Mouse (Mus musculus) gastrocnemius, adult 2 months (tissue): ENCODE results near the gene Aqp12. TPM values are rescaled to one million over a fixed set of nuclear protein-coding genes. Genes with fewer than 3 reads are reported as not detected.
"Not testable (repeated sequence)": the region's sequence is repeated elsewhere in the genome, so short reads cannot be mapped to it uniquely, and the experiment has no call there.

Source experiments
- DNase-seq: peaks from one replicate; pipeline ENCODE4 v3.0.0; 2022
- H3K27ac ChIP-seq: fragments of 200-600 bp; 2 replicates; pipeline ENCODE4 v1.8.1; 2022; ENCODE audit warnings: mild to moderate bottlenecking
- H3K4me3 ChIP-seq: fragments of 200-600 bp; 2 replicates; pipeline ENCODE4 v1.8.1; 2022; ENCODE audit warnings: mild to moderate bottlenecking, moderate library complexity
- CTCF ChIP-seq: fragments of 200-600 bp; IDR thresholded peaks from 2 replicates; pipeline ENCODE4 v1.8.1; 2022; ENCODE audit warnings: antibody characterized with exemption, mild to moderate bottlenecking, moderate library complexity
- intact Hi-C: fragments of 180-260 bp; cut with DNase I; formaldehyde crosslinking; loops from one replicate; pipeline ENCODE4 v1.15.1; 2025
- long read RNA-seq, 2 experiments: library from polyadenylated mRNA; stranded (forward); transcript quantifications; one replicate each; pipeline ENCODE4 v2.0.0; 2021
- total RNA-seq, 2 experiments: library from RNA; stranded (reverse); gene quantifications; 2 replicates each; pipeline ENCODE4 v1.2.3; 2021

The Aqp12 gene
- not detected for total RNA-seq
- long read RNA-seq, experiment 1 = 0 reads
- long read RNA-seq, experiment 2 = 0 reads

GRCm38 (mm10) chr1:93006061-93006460 is at the start of gene Aqp12:
Gene Aqp12, plus strand, starts transcription at chr1:93006334.
- Histone ChIP-seq H3K27ac (no peak within 1 kb of the TSS), H3K4me3 (no peak within 1 kb of the TSS)
- no peak for TF ChIP-seq CTCF
- intact Hi-C loops = no loop called here
- DNase-seq = no peak

DNA sequence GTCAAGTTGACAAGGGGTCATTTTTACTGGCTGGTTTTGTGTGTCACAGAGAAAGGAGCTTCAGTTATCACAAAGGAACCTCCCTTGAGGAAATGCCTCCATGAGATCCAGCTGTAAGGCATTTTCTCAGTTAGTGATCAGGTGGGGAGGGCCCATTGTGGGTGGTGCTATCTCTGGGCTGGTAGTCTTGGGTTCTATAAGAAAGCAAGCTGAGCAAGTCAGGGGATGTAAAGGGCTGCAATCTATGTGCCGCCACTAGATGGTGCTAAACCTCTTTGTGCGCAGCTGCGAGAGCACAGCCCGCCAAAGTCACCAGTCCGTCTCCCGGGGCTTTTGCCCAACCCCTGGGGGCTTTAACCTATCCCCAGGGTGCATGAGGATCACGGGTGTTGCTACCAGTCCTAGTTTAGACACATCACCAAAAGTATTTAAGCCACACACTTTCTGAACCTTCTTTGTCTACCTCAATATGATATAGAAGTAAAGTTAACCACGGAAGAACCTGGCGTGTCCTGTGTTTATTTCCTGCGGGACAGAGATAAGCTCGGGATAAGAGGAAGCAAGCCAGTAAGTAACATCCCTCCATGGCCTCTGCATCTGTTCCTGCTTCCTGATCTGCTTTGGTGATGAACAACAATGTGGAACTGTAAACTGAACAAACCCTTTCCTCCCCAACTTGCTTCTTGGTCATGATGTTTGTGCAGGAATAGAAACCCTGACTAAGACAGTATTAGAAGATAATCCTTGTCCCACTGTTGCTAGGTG is 49.4 kb upstream of the Aqp12 start:
- peak overlapping the region; percentile 57 for H3K4me3 ChIP-seq
- peak; percentile 86 for TF ChIP-seq CTCF
- DNase-seq = peak; percentile 69
- not testable (repeated sequence) for H3K27ac ChIP-seq
- intact Hi-C loops = loop anchor here (2.0 kb wide), 1 partner anchor 54 kb away; no protein-coding TSS in a partner anchor

DNA sequence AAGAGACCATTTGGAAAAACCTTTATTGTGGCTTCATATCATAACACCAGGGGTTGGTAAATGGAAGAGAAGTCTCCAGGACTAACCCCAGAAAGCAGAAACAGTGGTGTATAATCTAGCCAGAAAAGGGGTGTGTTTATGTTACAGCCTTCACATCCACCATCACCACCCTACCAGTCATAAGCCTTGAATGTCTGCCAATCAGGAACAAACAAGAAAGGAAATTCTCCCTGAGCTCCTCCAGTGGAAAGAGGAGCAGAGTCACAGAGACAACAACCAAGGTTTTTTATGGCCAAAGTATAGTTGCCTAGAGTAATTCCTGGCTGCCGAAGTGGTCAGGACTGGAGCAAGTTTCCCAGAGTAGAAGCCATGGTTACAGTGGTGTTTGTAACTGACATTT is 47.1 kb upstream of the Aqp12 start:
- Histone ChIP-seq H3K27ac (no peak overlapping the region), H3K4me3 (no peak overlapping the region)
- DNase-seq = no peak
- TF ChIP-seq CTCF = no peak
- intact Hi-C loops = no loop called here

GRCm38 (mm10) chr1:92970791-92971190 is 35.3 kb upstream of the Aqp12 start:
- H3K4me3 ChIP-seq, DNase-seq, H3K27ac ChIP-seq, intact Hi-C loops: not testable (repeated sequence)

DNA sequence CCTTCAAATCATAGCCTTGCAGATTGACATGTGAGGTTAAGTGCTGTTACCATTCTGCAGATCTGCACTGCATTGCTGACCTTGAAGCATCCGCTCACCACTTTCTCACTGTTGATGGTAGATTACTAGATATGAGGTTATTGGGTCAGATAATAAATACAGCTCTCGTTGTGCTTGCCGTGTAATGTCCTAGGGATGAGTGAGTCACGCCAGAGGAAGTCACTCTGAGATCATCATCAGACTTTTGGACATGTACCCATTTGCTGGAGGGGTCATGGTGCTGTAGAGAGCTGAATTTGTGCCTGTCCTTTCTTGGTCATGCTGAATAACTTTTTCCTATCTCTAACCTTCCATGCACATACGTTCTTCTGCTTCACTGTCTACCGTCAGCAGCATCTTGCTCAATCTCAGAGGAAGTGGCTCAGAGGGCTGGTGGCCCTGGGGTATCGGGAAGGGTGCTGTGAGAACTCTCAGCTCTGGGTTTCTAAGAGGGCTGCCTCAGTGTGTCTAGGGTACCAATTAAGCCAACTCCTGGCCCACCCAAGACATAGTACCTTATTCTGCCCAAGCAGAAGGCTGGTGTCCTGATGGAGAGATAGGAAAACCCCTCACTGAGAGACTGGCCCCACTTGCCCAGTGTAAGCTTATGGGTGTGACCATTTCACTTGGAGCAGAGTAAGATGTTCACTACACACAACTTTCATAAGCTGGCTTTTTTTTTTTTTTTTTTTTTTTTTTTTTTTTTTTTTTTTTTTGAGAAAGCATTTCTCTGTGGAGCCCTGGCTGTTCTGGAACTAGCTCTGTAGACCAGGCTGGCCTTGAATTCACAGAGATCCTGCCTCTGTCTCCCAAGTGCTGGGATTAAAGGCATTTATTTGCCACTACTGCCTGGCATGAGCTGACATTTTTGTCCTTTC is 34.0 kb upstream of the Aqp12 start:
- H3K27ac ChIP-seq = no peak overlapping the region
- no peak for TF ChIP-seq CTCF
- DNase-seq = no peak
- intact Hi-C loops = no loop called here
- H3K4me3 ChIP-seq = no peak overlapping the region

GRCm38 (mm10) chr1:92972854-92973253 is 33.3 kb upstream of the Aqp12 start:
- intact Hi-C loops = no loop called here
- peak; percentile 49 for DNase-seq
- Histone ChIP-seq H3K27ac (no peak overlapping the region), H3K4me3 (no peak overlapping the region)
- no peak for TF ChIP-seq CTCF

GRCm38 (mm10) chr1:92976141-92976566 is 30.0 kb upstream of the Aqp12 start:
- no peak for TF ChIP-seq CTCF
- intact Hi-C loops = no loop called here
- DNase-seq = no peak
- Histone ChIP-seq H3K4me3 (no peak overlapping the region), H3K27ac (no peak overlapping the region)

GRCm38 (mm10) chr1:92978645-92979044 is 27.5 kb upstream of the Aqp12 start:
- no peak for DNase-seq
- TF ChIP-seq CTCF = no peak

DNA sequence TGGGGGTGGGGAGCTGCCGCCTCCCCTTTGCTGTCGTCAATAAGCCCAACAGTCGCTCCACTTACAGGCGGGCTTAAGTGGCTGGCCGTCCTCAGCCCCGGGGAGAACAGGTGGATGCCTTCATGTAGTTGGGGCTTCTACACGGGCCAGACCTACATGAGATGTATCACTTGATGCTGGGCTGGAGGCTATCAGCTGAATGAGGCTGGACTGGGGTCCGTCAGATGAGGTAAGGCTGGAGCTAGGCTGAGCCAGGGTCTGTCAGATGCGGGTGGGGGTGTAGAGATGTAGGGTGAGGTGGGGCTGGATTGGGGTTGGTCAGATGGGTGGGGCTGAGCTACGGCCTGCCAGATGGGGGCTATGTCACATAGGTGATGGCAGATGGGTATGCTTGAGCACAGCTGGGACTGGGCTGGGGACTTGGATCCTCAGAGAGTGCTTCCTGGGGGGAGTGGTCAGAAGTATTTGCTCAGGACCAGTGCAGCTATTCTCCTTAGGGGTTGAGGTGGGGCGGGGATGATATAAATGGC is 27.0 kb upstream of the Aqp12 start:
- H3K4me3 ChIP-seq = no peak overlapping the region
- TF ChIP-seq CTCF = no peak

More at GRCm38 (mm10) chr1:92978645-92979044, 27.5 kb upstream of the Aqp12 start:
- H3K27ac ChIP-seq = no peak overlapping the region
- no peak overlapping the region for H3K4me3 ChIP-seq
- intact Hi-C loops = no loop called here

DNA sequence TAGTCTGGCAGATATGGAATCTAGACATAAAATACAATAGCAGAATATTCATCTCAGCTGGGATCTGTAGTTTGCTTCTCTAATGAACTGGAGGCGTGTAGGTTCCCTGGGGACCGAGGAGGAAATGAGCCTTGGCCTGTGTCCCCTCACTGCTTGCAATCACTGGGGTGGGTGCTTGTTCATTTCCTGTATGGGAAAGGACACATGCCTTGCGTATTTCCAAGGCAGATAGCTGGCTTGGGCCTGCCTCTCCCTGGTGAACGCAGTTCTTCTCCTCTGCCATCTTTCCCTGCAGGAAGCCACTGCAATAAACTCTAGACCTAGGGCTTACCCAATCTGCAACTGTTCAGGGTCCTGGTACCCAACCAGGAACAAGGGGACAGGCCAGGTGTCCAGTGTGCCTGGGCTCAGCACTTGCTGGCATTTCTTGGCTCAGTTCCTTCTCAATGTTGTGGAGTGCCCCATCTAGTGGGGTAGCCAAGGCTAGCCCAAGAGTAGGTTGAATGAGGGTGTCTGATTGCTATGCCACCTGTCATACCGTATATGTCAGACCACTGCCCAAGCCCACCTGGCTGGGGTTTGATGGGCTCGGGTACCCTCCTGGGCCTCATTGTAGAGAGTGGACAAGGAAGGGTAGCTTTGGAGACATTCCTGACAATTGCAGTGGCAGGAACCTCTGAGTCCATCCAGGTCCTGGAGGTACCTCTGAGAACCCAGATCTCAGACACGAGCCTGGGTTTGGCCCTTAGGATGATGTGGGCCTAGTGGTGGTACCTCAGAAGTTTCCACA is 24.9 kb upstream of the Aqp12 start:
- no peak overlapping the region for H3K4me3 ChIP-seq
- no peak for TF ChIP-seq CTCF
- peak overlapping the region; percentile 71 for H3K27ac ChIP-seq
- intact Hi-C loops = no loop called here
- peak; percentile 60 for DNase-seq

More for the DNA sequence above, 27.0 kb upstream of the Aqp12 start:
- intact Hi-C loops = no loop called here
- H3K27ac ChIP-seq = no peak overlapping the region
- no peak for DNase-seq

DNA sequence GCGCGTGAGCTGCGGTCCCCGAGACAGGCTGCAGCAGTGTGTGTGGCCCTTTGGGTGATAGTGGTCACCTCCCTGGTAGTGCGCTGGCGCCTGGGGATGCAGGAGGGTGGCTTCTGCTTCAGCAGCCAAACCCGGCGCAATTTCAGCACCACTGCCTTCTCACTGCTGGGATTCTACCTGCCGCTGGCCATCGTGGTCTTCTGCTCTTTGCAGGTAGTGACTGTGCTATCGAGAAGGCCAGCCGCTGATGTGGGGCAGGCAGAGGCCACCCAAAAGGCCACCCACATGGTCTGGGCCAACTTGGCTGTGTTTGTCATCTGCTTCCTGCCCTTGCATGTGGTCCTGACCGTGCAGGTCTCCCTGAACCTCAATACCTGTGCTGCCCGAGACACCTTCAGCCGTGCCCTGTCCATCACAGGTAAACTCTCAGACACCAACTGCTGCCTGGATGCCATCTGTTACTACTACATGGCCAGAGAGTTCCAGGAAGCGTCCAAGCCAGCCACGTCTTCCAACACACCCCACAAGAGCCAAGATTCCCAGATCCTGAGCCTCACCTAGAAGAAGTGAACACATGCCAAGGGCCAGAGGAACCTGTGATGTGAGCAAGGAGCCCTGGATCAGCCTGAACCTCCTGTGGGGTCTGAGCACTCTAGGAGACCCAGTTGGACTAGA is 23.1 kb upstream of the Aqp12 start:
- intact Hi-C loops = no loop called here
- TF ChIP-seq CTCF = no peak
- no peak overlapping the region for H3K27ac ChIP-seq
- no peak overlapping the region for H3K4me3 ChIP-seq
- no peak for DNase-seq

- DNase-seq = no peak
- TF ChIP-seq CTCF = peak; percentile 23; the same call in 1 of the 2 replicates
- intact Hi-C loops = no loop called here
- H3K27ac ChIP-seq = no peak overlapping the region
- H3K4me3 ChIP-seq = no peak overlapping the region
Measured at GRCm38 (mm10) chr1:92984999-92985398, 21.1 kb upstream of the Aqp12 start.
